Mouse (Mus musculus) testis, adult 2 months (tissue): ENCODE results near the gene Scand1.

ENCODE experiments used
- CTCF ChIP-seq: fragments of 200-500 bp; IDR thresholded peaks from 2 replicates; pipeline ENCODE4 v1.5.1; 2012; ENCODE audit warnings: low read depth, mild to moderate bottlenecking, inconsistent platforms, low read length, moderate library complexity; ENCODE audit not compliant: control insufficient read depth, insufficient read depth, insufficient replicate concordance
- POLR2A ChIP-seq: fragments of 200-500 bp; IDR thresholded peaks from 2 replicates; pipeline ENCODE4 v1.6.1; 2012; ENCODE audit warnings: low read depth, mild to moderate bottlenecking, inconsistent platforms, low read length, moderate library complexity; ENCODE audit not compliant: control insufficient read depth

DNA sequence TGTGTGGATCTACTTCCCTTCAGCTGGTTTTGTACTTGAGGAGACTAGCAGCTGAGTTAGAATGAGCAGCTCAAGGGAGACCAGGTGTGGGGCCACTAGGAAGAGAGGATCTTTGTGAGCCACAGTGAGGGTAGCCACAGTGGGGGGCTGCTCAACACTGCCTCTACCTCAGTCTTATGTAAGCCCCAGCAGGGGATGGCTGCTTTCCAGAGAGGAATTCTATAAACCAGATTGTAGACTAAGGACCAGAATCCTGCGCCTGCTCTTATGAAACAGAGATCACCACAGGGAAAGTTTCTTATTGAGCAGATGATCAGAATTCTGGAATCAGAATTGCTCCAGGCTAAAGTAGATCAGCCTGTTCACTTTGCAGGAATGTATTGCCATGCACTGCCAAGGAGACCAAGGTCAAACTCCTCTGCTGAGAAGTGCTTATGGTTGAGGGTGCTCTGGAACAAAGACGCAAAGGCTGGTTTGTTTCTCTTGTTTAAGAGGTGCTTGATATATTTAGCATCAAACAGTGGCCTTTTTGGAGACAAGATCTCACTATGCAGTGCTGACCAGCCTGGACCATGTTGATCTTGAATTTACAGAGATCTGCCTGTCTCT lies 22.8 kb downstream of the Scand1 start:
- TF ChIP-seq POLR2A (no peak), CTCF (no peak)
